Mouse (Mus musculus) intestine, postnatal 0 days (tissue): ENCODE measurements around the gene Ces1a. TPM values are rescaled to one million over a fixed set of nuclear protein-coding genes. Genes with fewer than 3 reads are reported as not detected.

ENCODE experiments used
- ATAC-seq: fragments of 200-750 bp; cut with Nextera tagmentation; 2 replicates; pipeline ENCODE4 v1.8.0; 2017; ENCODE audit warnings: mild to moderate bottlenecking, moderate TSS enrichment, moderate library complexity
- H3K27ac ChIP-seq: fragments of 300-500 bp; sonication (generic); 2 replicates; pipeline ENCODE4 v1.5.1; 2014; ENCODE audit warnings: mild to moderate bottlenecking, low read depth, low read length, moderate library complexity
- H3K27me3 ChIP-seq: fragments of 300-500 bp; sonication (generic); replicated peaks from 2 replicates; pipeline ENCODE4 v1.6.1; 2014; ENCODE audit warnings: low read length, mixed read lengths; ENCODE audit not compliant: control insufficient read depth, insufficient read depth
- H3K36me3 ChIP-seq: fragments of 300-500 bp; sonication (generic); 2 replicates; pipeline ENCODE4 v1.6.1; 2014; ENCODE audit warnings: mild to moderate bottlenecking, moderate library complexity; ENCODE audit not compliant: control insufficient read depth, insufficient read depth
- H3K4me1 ChIP-seq: fragments of 300-500 bp; sonication (generic); replicated peaks from 2 replicates; pipeline ENCODE4 v1.6.1; 2014; ENCODE audit warnings: antibody characterized with exemption, low read length, mixed read lengths; ENCODE audit not compliant: control insufficient read depth, insufficient read depth
- H3K4me2 ChIP-seq: fragments of 300-500 bp; sonication (generic); replicated peaks from 2 replicates; pipeline ENCODE4 v1.6.1; 2014; ENCODE audit warnings: low read depth, mild to moderate bottlenecking, moderate library complexity
- H3K4me3 ChIP-seq: fragments of 300-500 bp; sonication (generic); 2 replicates; pipeline ENCODE4 v1.5.1; 2014; ENCODE audit warnings: low read depth, low read length
- H3K9ac ChIP-seq: fragments of 300-500 bp; sonication (generic); 2 replicates; pipeline ENCODE4 v1.6.1; 2014; ENCODE audit warnings: mild to moderate bottlenecking, low read depth, low read length
- H3K9me3 ChIP-seq: fragments of 300-500 bp; sonication (generic); 2 replicates; pipeline ENCODE4 v1.6.1; 2016; ENCODE audit warnings: mixed run types; ENCODE audit not compliant: control insufficient read depth
- CTCF ChIP-seq: sonication (generic); IDR thresholded peaks from 2 replicates; pipeline ENCODE4 v1.5.1; 2016; ENCODE audit warnings: low read depth, mild to moderate bottlenecking, control low read depth, antibody characterized with exemption, moderate library complexity
- WGBS: fragments of 180-500 bp; shearing (Covaris S2); extraction: QIAGEN DNeasy Blood & Tissue Kit; methylation state at CpG from one replicate; pipeline ENCODE4 v1.1.7; 2014; 5-methylcytosine and 5-hydroxymethylcytosine counted together
- polyA plus RNA-seq: library from polyadenylated mRNA; unstranded; fragments of >200 nt; fragmentation: Nextera tagmentation; extraction: Ambion mirVana; gene quantifications from 2 replicates; pipeline ENCODE4 v1.2.1, GENCODE M21; 2015

Ces1a gene
- polyA plus RNA-seq, 1 experiment from 2014 or later: not detected

DNA sequence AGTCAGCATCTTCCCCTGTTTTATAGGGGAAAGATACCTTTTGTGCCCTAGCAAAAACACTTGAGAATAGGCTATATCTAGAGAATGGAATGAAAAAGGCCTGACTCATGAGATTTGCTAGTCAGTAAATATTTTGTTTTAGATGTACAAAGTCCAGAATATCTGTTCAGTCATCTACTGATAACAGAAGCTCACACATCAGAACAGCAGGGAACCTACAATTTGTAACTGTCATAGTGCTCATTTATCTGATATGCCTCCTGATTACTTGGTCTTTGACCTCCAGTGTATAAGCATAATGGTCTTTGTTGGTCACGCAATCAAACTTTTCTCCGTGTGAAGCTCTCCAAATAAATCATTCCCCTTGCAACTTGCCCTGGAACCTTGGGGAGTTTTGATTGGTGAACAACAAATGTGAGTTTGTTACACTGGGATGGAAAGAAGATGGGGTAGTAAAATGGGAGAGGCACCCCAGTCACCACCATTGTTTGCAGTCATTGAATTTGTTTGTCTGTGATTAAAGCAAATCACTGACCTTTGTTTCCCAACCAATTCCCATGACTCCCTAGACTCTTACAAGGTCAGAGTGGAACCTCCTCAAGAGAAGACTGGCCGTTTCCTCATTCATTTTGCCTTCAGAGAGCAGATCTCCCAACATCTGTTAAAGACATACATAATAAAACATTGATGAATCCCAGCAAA lies 15.6 kb upstream of the Ces1a start:
- H3K36me3 ChIP-seq: no peaks in the 10 kb centered on the region
- H3K27me3 ChIP-seq: no peaks in the 10 kb centered on the region; the same call in 1 of the 2 replicates
- WGBS: 37% methylated on average over 3 of the region's 3 CpGs
- no peak overlapping the region for H3K9ac ChIP-seq
- H3K4me3 ChIP-seq: no peak overlapping the region
- H3K9me3 ChIP-seq: no peaks in the 10 kb centered on the region
- H3K4me1 ChIP-seq: no peaks in the 10 kb centered on the region
- H3K4me2 ChIP-seq: no peak overlapping the region
- ATAC-seq: no peak
- TF ChIP-seq CTCF: no peak
- H3K27ac ChIP-seq: no peak overlapping the region

GRCm38 (mm10) chr8:93059185-93059584 lies 11.2 kb upstream of the Ces1a start:
- no peak overlapping the region for H3K27ac ChIP-seq
- H3K4me3 ChIP-seq: no peak overlapping the region
- H3K9ac ChIP-seq: no peak overlapping the region
- ATAC-seq: no peak
- peak; percentile 90 for TF ChIP-seq CTCF
- WGBS: 8% methylated on average over 2 of the region's 2 CpGs
- H3K4me2 ChIP-seq: no peak overlapping the region
- H3K27me3 ChIP-seq: no peaks in the 10 kb centered on the region; the same call in 1 of the 2 replicates
- no peaks in the 10 kb centered on the region for H3K36me3 ChIP-seq
- no peaks in the 10 kb centered on the region for H3K4me1 ChIP-seq
- no peaks in the 10 kb centered on the region for H3K9me3 ChIP-seq

DNA sequence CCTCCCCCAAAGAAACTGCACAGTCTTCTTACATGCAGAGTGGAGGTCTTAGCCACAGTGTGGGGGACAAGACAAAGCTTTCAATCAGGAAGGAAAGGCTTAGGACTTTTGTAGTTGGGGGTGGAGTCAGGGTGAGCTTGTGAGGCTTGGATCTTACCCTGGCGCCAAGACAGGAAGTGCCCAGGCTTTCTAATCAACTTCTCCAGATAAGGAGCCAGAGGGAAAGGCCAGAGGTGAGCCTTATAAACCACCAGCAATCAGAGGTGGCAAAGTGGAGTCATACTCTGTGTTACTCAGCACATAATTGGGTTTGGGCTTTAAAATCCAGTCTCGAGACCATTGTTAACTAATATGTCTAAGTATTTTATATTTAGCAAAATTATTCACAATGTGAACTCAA lies 7.2 kb upstream of the Ces1a start:
- no peak overlapping the region for H3K27ac ChIP-seq
- no peaks in the 10 kb centered on the region; the same call in 1 of the 2 replicates for H3K27me3 ChIP-seq
- H3K4me1 ChIP-seq: no peaks in the 10 kb centered on the region
- H3K9me3 ChIP-seq: no peaks in the 10 kb centered on the region
- no peak overlapping the region for H3K4me2 ChIP-seq
- TF ChIP-seq CTCF: no peak
- H3K9ac ChIP-seq: no peak overlapping the region
- H3K4me3 ChIP-seq: no peak overlapping the region
- ATAC-seq: no peak
- no peaks in the 10 kb centered on the region for H3K36me3 ChIP-seq
- WGBS: 29% methylated on average over 2 of the region's 2 CpGs

DNA sequence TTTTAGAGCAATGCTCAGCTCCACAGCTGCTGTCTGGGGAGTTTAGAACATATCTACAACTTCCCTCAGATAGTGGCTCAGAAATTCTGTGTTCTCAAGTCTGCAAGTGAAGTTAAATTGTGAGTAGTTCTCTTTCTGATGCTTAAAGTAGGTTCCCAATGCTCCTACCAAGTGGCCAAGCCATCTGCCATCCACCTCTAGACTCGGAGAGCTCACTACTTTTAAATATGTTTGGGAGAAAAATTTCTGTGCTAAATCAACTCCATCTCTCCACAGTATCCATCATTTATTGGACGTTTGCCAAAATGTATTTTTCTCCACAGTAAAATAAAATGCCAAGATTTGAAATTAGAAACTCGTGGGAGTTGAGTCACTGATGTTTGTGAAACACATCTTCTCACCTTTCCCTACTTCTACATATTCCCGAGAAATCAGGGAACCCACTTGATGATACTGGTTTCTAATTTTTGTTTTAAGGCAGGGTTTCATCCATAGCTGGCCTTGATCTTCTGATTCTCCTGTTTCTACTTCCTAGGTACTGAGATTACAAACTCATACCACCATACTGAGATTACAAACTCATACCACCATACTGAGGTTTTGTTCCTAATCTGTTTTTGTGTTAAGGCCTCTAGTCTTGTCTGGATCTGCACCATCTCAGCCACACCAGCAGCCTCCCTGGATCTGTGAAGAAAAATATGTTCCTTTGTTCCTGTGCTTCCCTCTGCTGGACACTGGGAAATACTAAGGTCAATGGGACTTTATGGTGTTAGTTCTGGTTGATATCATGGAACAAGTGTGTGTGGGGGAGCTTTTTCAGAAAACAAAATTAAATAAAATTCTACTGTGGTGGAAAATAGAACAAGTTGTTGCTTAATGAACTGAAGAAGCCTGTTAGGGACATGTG lies 771 bp upstream of the Ces1a start:
- H3K27ac ChIP-seq: no peak overlapping the region
- no peaks in the 10 kb centered on the region for H3K36me3 ChIP-seq
- H3K27me3 ChIP-seq: no peaks in the 10 kb centered on the region
- no peak overlapping the region for H3K9ac ChIP-seq
- 53% methylated on average over 4 of the region's 4 CpGs for WGBS
- no peak for ATAC-seq
- H3K4me2 ChIP-seq: no peak overlapping the region
- peak; percentile 43 for TF ChIP-seq CTCF
- H3K9me3 ChIP-seq: no peaks in the 10 kb centered on the region
- no peak overlapping the region for H3K4me3 ChIP-seq
- no peaks in the 10 kb centered on the region for H3K4me1 ChIP-seq

DNA sequence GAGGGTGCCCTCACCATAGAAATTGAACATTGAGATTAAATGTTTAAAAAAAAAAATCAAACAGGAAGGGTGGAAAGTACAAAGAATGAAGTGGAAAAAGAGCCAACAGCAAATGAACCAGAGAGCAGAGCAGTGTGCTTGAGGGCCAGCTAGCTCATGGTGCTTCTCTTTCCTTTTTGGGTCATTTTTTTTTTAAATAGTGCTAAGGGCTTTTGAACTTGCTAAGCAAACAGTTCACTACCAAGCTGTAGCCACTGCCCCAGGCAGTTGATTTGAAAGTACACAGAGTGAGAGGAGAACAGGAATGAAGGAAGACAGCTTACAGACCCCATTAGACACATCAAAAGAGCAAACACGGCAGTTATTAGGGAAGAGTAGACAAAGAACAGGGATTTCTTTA lies 4.9 kb downstream of the Ces1a start:
- WGBS: 6% methylated on average over 1 of the region's 1 CpGs
- Histone ChIP-seq H3K9me3 (no peaks in the 10 kb centered on the region), H3K4me2 (no peak overlapping the region), H3K4me3 (no peak overlapping the region), H3K4me1 (no peaks in the 10 kb centered on the region), H3K36me3 (no peaks in the 10 kb centered on the region), H3K27me3 (no peaks in the 10 kb centered on the region), H3K9ac (no peak overlapping the region), H3K27ac (no peak overlapping the region)
- TF ChIP-seq CTCF: no peak
- no peak for ATAC-seq

- H3K4me2 ChIP-seq: no peak overlapping the region
- ATAC-seq: no peak
- H3K27ac ChIP-seq: no peak overlapping the region
- H3K36me3 ChIP-seq: no peaks in the 10 kb centered on the region
- no peak overlapping the region for H3K4me3 ChIP-seq
- TF ChIP-seq CTCF: no peak
- H3K4me1 ChIP-seq: no peaks in the 10 kb centered on the region
- H3K27me3 ChIP-seq: no peaks in the 10 kb centered on the region
- whole genome bisulfite sequencing: 79% methylated on average over 4 of the region's 4 CpGs
- H3K9ac ChIP-seq: no peak overlapping the region
- no peaks in the 10 kb centered on the region for H3K9me3 ChIP-seq
Measured at GRCm38 (mm10) chr8:93040776-93041567, 7.0 kb downstream of the Ces1a start.
